Mouse (Mus musculus): ENCODE results near the gene Senp5.

The Senp5 gene

DNA sequence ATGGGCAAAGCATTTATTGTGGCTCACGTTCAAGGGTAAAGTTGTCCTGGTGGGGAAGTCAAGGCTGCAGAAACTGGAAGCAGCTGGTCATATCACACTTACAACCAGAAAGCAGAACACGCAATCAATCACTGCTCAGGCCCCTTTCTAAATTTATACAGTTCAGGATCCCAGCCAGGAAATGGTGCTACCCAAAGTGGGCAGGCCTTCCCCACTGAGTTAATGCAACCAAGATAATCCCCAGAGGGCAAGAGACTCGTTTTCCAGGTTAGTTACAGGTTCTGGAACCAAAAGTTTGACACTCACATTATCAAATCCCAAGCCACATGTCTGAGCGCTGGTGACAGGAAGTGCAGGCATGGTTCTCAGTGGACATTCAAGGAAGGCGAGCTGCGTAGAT lies 64.2 kb downstream of the Senp5 start:
- DNase-seq = no peak

DNA sequence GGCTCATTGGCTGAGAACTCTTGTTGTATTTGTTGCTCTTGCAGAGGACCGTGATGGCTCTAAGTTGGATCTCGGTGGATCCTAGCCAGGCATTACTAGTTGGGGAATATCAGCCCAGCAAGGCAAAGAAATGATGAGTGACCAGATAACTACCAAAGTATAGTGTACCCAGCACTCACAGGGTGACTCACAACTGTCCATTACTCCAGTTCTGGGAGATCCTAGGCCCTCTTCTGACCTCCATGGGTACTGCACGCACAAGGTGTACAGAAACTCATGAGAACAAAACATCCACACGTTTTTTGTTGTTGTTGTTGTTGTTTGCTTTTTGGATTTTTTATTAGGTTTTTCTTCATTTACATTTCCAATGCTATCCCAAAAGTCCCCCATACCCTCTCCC lies 66.5 kb downstream of the Senp5 start:
- no peak for DNase-seq

DNA sequence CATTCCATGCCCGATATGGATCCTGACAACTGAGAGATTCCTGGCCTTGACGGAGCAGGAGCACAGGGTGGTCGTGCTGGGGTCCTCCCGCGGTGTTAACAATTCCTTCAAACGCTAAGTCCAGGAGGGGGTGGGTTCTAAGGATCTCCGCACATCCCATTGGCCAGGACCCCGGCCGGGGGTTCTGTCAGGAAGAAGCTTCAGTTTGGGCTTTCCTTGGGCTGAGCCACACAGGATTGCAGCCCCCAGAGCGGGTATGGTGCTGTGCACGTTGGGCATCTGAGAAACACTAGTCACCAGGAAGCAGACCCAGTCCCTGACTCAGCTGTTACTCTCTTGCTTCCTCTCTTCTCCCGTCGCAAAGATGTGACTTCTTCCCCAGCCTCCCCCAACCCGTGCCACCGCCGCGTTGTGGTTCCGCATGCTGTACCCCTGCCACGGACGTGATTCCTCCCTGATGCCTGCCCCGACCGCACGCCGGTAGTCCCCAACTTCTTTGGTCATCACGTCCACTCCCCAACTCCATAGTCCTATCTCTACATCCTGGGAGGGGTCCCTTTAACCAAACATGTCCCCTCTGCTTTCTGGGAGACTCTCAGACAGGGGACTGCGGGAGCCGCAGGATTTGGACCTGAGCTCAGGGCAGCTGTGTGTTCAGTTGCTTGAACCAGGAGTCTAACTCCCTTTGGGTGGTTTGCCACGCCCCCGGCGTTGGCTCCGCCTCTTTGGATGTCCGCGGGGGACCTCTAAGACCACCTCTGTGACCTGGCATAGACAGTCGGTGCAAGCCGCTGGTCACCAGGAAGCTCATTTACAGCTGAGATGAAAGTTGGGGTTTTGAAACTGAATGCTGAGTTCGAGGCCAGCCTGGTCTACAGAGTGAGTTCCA lies 67.8 kb downstream of the Senp5 start:
- DNase-seq = peak; percentile 31

DNA sequence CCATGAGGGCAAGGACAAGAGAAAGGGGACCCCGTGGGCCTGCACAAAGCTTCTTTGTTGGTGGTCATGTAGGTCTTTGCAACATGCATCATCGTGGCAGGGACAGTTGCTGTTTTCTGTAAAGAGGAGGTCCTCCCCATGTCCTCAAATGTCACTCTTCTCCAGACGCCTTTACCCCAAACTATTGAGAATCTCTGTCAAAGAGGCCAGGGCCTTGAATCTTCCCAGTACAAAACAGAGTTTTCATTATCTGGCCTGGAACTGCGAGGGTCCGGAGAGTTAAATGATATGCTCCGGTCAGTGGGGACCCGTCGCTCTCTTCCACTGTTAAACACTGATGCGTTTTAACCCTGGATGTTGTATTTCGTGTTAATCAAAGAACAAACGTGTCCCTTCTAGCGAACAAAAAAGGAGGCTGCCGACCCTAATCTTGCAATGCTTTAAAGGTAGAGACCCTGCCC lies 68.5 kb downstream of the Senp5 start:
- no peak for DNase-seq

DNA sequence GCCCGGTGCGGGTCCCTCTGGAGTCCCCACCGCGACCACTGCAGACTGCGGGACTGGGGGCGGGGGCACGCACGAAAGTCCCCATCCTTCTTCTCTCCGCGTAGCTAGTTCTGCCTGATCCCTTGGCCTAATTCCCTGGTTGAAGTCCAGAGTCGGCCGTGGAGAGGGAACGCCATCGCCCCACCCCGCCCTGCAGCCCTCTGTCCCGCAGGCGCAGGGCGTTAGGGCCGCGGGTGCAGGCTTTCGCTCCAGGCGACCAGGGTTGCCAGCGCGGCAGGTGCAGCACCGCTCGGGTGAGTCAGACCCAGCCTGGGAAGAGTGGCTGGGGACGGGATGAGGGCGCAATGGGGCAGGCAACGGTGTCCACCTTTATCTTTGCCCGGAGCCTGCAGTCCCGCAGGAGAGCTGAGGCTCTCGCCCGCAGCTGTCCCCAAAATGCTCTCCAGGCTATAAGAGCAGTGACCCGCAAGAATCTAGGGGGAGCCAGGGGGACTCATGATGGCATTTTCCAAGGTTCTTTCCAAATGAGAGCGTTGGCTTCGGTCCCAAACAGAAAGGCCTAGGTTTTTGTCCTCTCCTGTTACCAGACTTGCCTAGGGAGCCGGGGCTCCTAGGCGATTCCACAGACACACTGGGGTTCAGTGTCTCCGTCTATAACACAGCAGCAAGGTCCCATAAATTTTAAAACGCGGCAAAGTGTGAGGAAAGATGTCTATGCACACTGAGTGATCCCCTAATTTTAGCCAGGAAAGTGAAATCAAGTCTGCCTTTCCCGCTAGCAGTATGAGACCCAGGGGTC lies 69.1 kb downstream of the Senp5 start, which contains the start of gene Pigz:
Gene Pigz (plus strand): TSS at position 101 of the 799 bp plus-strand sequence.
- DNase-seq = peak; percentile 80

DNA sequence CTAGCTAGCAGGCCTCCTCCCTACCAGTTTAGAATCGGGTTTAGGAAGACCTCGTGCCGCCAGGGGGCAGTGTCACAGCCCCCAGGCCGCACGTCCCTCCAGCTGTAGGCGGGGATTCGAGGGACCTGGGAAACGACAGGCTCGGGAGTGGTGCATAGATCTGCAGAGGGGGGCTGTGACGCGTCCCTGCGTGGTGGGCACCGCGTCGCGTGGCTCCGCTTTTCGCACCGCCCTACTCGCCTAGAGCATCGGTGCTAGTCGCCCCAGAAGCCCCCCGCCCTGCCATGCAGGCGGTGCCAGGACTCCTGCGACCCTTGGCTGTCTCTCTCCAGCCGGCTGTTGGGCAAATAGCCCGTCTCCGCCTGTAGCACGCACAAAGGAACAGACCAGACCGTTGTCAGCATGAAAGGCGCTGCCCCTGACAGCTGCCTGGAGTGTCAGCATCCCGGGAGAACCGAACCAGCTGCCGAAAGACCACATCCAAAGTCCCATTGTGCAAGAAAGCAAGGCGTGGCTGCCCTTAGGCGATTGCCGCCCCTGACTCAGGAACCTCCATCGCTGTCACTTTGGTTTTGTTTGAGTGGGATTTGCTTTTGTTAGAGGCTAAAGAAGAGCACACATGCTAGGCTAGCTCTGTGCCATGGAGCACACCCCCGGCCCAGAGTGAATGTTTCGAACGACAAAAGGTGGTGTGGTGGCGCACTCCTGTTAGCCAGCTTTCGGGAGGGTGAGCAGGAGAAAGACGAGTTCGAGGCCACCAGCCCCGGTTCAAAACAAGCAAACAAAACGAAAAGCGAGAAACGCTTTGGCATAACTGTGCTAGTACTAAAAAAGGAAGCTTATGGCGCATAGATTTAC lies 70.0 kb downstream of the Senp5 start:
- DNase-seq = peak; percentile 92

- peak; percentile 34 for DNase-seq
Observed at GRCm38 (mm10) chr16:31932255-31932654, 70.8 kb downstream of the Senp5 start.

DNA sequence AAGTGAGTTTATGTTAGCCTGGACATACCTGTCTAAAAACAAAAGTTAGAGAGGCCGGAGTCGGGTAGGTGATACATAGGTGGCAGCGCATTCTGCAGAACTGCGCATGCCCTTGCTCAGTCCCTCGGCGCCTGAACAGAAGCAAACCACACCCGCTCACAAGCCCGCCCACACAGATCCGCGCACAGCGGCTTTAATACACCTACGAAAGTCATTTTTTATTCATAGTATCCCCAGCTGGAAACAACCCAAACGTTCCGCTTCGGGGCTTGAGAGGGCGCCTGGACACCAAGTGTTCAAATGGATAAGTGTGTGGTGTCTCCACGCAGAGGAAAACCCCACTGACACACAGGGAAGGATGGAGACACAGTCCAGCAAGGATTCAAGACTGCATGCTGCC lies 71.8 kb downstream of the Senp5 start:
- DNase-seq = no peak

DNA sequence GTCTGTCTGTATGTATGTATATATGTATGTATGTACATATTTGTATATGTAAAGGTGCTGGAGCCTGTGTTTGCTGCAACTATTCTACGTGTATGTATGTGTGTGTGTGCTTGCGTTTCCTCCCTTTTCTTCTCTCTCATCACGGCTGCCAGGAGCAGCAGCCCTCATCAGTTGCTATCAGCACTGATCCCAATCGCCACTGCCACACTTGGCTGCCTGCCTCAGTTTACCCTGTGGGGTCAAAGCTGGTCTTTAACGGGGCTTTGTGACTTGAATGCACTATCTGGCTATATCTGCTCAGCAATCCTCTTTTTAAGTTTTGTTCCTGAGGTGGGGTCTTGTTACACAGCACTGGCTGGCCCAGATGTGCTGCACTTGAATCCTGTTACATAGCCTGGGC lies 75.7 kb downstream of the Senp5 start:
- no peak for DNase-seq

- no peak for DNase-seq
Observed at GRCm38 (mm10) chr16:31926547-31927182, 76.4 kb downstream of the Senp5 start.

DNA sequence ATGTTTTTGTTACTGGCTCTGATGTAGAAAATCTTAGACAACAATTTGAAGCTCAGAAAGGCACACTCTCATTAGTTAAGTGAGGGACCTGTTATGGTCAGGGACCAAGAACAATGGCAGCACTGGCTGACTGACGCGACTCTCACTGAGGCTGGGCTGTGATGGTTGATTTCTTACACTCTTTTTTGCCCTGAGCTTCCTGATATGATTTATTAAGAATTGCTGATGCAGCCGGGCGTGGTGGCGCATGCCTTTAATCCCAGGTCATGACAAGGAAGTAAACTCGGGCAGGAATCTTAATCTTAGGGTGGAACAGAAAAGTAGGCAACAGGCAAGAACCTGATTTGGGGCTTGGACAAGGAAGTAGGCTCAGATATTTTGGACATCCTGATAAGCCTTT lies 77.0 kb downstream of the Senp5 start:
- DNase-seq = no peak

GRCm38 (mm10) chr16:31924368-31924767 lies 78.7 kb downstream of the Senp5 start:
- DNase-seq = no peak

DNA sequence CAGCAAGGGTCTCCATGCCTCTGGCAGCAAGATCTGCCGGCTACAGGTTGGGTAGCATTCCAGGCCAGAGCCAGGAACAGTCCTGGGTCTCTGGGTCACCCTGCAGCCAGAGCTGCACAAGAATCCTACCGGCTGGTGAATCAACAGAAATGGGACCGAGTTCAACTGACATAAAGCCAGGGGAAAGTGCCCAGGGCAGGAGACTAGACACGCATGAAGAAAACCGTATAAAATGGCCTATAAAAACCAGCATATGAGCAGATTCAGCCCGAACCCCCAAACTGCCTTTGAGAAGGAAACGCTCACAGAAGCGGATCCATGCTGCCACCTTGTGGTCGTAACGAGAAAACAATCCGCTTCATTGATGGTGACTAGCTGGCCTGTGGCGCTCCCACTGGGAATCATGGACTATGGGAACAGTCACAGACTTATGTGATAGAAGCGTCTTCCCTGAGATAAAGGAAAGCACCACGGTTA lies 84.8 kb downstream of the Senp5 start:
- DNase-seq = peak; percentile 85

DNA sequence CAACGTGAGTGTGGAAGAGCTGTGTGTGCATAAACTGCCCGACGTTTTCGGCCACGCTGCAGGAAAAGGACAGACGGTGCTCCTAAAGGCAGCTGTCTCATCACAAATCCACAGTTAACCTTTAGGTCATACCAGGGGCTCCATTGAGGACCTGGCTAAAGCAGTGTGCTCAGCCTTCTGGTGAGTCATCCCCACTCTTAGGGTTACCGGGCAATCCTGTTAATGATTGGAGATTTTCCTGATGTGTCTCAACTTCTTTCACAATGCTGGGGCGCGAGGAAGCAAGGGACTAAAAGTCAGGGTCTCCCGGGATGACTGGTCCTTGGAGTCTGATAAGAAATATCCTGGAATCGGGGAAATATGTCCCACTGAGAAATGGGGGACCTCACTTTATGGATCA lies 85.3 kb downstream of the Senp5 start:
- no peak for DNase-seq

DNA sequence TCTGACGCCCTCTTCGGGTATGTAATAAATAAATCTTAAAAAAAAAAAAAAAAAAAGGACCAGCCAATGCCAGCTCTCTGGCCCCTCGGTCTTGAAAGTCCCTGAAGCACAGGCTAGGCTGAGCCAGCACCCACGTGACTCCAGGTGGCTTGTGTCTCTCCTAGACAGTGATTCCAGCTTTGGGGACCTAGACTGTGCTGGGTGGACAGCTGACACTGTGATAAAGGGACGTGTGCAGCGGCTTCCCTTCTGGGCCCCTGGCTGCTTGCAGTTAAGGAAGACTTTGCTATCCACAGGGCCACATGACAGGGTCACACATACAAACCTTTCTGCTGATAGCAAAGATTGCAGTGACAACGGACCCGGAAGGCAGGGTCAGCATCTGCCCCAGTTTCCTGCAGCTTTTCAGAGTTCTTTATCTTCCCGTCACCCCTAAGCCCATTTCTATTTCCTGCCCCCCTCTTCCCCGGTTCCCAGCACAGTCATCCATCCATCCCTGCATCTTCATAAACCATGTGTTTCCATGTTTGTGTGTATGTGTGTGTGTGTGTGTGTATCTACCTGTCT lies 92.7 kb downstream of the Senp5 start:
- no peak for DNase-seq
